ENCODE assay signal across 13 mouse cellular contexts in the genomic region with DNA sequence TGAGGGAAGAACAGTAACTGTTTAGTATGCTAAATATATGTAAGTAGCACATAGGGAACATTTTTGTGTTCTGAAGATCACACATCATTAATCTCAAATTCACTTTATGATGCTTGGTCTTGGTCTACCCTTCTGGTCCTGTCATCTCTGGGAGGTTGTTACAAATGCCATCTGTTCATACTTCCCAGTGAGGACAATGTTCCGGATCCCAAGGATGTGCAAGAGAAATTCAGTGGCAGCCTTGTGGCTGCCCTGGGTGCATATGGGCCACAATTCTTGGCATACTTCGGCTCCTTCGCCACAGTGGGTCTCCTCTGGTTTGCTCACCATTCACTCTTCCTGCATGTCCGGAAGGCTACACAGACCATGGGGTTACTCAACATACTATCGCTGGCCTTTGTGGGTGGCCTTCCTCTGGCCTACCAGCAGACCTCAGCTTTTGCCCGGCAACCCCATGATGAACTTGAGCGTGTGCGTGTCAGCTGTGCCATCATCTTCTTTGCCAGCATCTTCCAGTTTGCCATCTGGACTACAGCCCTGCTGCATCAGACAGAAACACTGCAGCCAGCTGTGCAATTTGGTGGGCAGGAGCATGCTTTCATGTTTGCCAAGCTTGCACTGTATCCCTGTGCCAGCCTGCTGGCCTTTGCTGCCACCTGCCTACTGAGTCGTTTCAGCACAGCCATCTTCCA. TPM values are rescaled to one million over a fixed set of nuclear protein-coding genes. Genes with fewer than 3 reads are reported as not detected.
DNase-seq lines count a peak whose midpoint lies in the region; ATAC-seq and TF ChIP-seq lines count a peak whose summit lies in the region.
"Had no signal": no experiment of that assay in that cellular context is flagged by ENCODE, and none has a peak within 500 bp of the region (broad histone marks: within the 10 kb centered on the region; RNA-seq: fewer than 3 reads in every experiment).

No protein-coding gene starts in this region.

- H3K4me3 ChIP-seq in hindbrain, embryonic 15.5 days = no peak overlapping the region
- no peak overlapping the region for H3K4me3 ChIP-seq in hindbrain, embryonic 13.5 days
- no peak overlapping the region for H3K4me3 ChIP-seq in lung, postnatal 0 days (ENCODE audit: low read depth, low read length)
- H3K4me3 ChIP-seq in cerebellum, adult 2 months (replicated peaks; ENCODE audit: insufficient read depth, low read depth, low read length) = no peak overlapping the region
- no peak overlapping the region for H3K4me3 ChIP-seq in limb, embryonic 10.5 days
- no peak overlapping the region for H3K4me3 ChIP-seq in forebrain, embryonic 16.5 days (replicated peaks; ENCODE audit: low read length)
- H3K4me3 ChIP-seq: liver, embryonic 15.5 days; midbrain, embryonic 13.5 days had no signal

- DNase-seq in lung, postnatal 0 days (ENCODE audit: low spot score) = peak; percentile 61
- DNase-seq in lung, postnatal 36 days = no peak
- DNase-seq in cerebellum, adult 2 months = peak; percentile 65 to 70
- peak; percentile 19 for DNase-seq in limb, embryonic 10.5 days (ENCODE audit: low spot score)
- DNase-seq in embryo, embryonic 11 days = no peak
- DNase-seq: heart, adult 18-20 months; thymus, postnatal 36 days had no signal

- no peaks in the 10 kb centered on the region for H3K9me3 ChIP-seq in hindbrain, embryonic 15.5 days
- H3K9me3 ChIP-seq in hindbrain, embryonic 13.5 days = no peaks in the 10 kb centered on the region
- H3K9me3 ChIP-seq in lung, postnatal 0 days (ENCODE audit: low read length) = no peaks in the 10 kb centered on the region
- H3K9me3 ChIP-seq in limb, embryonic 10.5 days (replicated peaks) = no peaks in the 10 kb centered on the region
- H3K9me3 ChIP-seq in forebrain, embryonic 16.5 days (ENCODE audit: control insufficient read depth, low read length) = no peaks in the 10 kb centered on the region
- H3K9me3 ChIP-seq: liver, embryonic 15.5 days; midbrain, embryonic 13.5 days had no signal

- TF ChIP-seq CTCF in lung, postnatal 0 days (IDR thresholded peaks at IDR 0.05) = peak; percentile 66
- peak; percentile 66 for TF ChIP-seq CTCF in cerebellum, adult 2 months (IDR thresholded peaks at IDR 0.05; ENCODE audit: borderline replicate concordance, insufficient read depth, low read depth, low read length)

- no peak overlapping the region for H3K27ac ChIP-seq in hindbrain, embryonic 15.5 days (replicated peaks)
- no peak overlapping the region for H3K27ac ChIP-seq in hindbrain, embryonic 13.5 days
- no peak overlapping the region for H3K27ac ChIP-seq in lung, postnatal 0 days (ENCODE audit: low read length)
- peak overlapping the region; percentile 29 for H3K27ac ChIP-seq in cerebellum, adult 2 months (ENCODE audit: insufficient read depth, low read length)
- H3K27ac ChIP-seq in limb, embryonic 10.5 days = no peak overlapping the region
- no peak overlapping the region for H3K27ac ChIP-seq in forebrain, embryonic 16.5 days (ENCODE audit: low read length)
- H3K27ac ChIP-seq: liver, embryonic 15.5 days; midbrain, embryonic 13.5 days had no signal

- TF ChIP-seq POLR2A in cerebellum, adult 2 months (IDR thresholded peaks at IDR 0.05; ENCODE audit: borderline replicate concordance, insufficient read depth, low read length) = no peak

- no peaks in the 10 kb centered on the region for H3K27me3 ChIP-seq in hindbrain, embryonic 15.5 days
- no peaks in the 10 kb centered on the region for H3K27me3 ChIP-seq in hindbrain, embryonic 13.5 days
- H3K27me3 ChIP-seq in lung, postnatal 0 days (replicated peaks; ENCODE audit: insufficient read depth, low read length) = no peaks in the 10 kb centered on the region
- no peaks in the 10 kb centered on the region for H3K27me3 ChIP-seq in cerebellum, adult 2 months (ENCODE audit: control insufficient read depth, insufficient read depth, low read length)
- no peaks in the 10 kb centered on the region for H3K27me3 ChIP-seq in limb, embryonic 10.5 days (ENCODE audit: low read depth, poor library complexity, severe bottlenecking)
- no peaks in the 10 kb centered on the region for H3K27me3 ChIP-seq in forebrain, embryonic 16.5 days (replicated peaks; ENCODE audit: control insufficient read depth, insufficient read depth, low read length)
- H3K27me3 ChIP-seq: liver, embryonic 15.5 days; midbrain, embryonic 13.5 days had no signal

- no peak overlapping the region for H3K9ac ChIP-seq in hindbrain, embryonic 15.5 days
- H3K9ac ChIP-seq in hindbrain, embryonic 13.5 days = no peak overlapping the region
- no peak overlapping the region for H3K9ac ChIP-seq in lung, postnatal 0 days (replicated peaks; ENCODE audit: low read depth)
- H3K9ac ChIP-seq in forebrain, embryonic 16.5 days (replicated peaks; ENCODE audit: low read depth, low read length) = no peak overlapping the region
- H3K9ac ChIP-seq: liver, embryonic 15.5 days; midbrain, embryonic 13.5 days had no signal

- no peaks in the 10 kb centered on the region for H3K4me1 ChIP-seq in hindbrain, embryonic 15.5 days (replicated peaks)
- H3K4me1 ChIP-seq in hindbrain, embryonic 13.5 days (replicated peaks) = no peaks in the 10 kb centered on the region
- no peaks in the 10 kb centered on the region for H3K4me1 ChIP-seq in lung, postnatal 0 days (ENCODE audit: insufficient read depth, low read depth, low read length)
- peaks cover 26% of the 10 kb centered on the region for H3K4me1 ChIP-seq in cerebellum, adult 2 months (ENCODE audit: control insufficient read depth, insufficient read depth, low read length)
- no peaks in the 10 kb centered on the region for H3K4me1 ChIP-seq in limb, embryonic 10.5 days
- no peaks in the 10 kb centered on the region for H3K4me1 ChIP-seq in forebrain, embryonic 16.5 days (replicated peaks; ENCODE audit: control insufficient read depth, insufficient read depth, low read length)
- H3K4me1 ChIP-seq: liver, embryonic 15.5 days; midbrain, embryonic 13.5 days had no signal

- ATAC-seq in hindbrain, embryonic 15.5 days (ENCODE audit: low FRiP score, low read depth) = peak; percentile 55
- no peak for ATAC-seq in hindbrain, embryonic 13.5 days (ENCODE audit: low FRiP score)
- ATAC-seq in lung, postnatal 0 days = peak; percentile 55
- no peak; the same call in 1 of the 2 replicates for ATAC-seq in forebrain, embryonic 16.5 days
- ATAC-seq: intestine, embryonic 16.5 days; midbrain, embryonic 13.5 days had no signal

- TF ChIP-seq EP300 in lung, postnatal 0 days (IDR thresholded peaks at IDR 0.05) = no peak

- peaks cover 61% of the 10 kb centered on the region for H3K36me3 ChIP-seq in hindbrain, embryonic 15.5 days
- peaks cover 85% of the 10 kb centered on the region for H3K36me3 ChIP-seq in hindbrain, embryonic 13.5 days
- H3K36me3 ChIP-seq in lung, postnatal 0 days (ENCODE audit: insufficient read depth, low read length) = no peaks in the 10 kb centered on the region
- H3K36me3 ChIP-seq in limb, embryonic 10.5 days = peaks cover 62% of the 10 kb centered on the region
- peaks cover 8% of the 10 kb centered on the region for H3K36me3 ChIP-seq in forebrain, embryonic 16.5 days (ENCODE audit: control insufficient read depth, insufficient read depth)

- 87% methylated on average over 9 of the region's 9 CpGs for WGBS in hindbrain, embryonic 15.5 days
- 94% methylated on average over 9 of the region's 9 CpGs for WGBS in hindbrain, embryonic 13.5 days
- 77% methylated on average over 9 of the region's 9 CpGs for WGBS in lung, postnatal 0 days
- WGBS in cerebellum, adult 2 months = 11% methylated on average over 9 of the region's 9 CpGs
- 90% methylated on average over 9 of the region's 9 CpGs for WGBS in limb, embryonic 10.5 days
- WGBS in forebrain, embryonic 16.5 days = 86% methylated on average over 9 of the region's 9 CpGs

- H3K4me2 ChIP-seq in hindbrain, embryonic 15.5 days = no peak overlapping the region
- no peak overlapping the region for H3K4me2 ChIP-seq in hindbrain, embryonic 13.5 days
- no peak overlapping the region for H3K4me2 ChIP-seq in lung, postnatal 0 days (replicated peaks; ENCODE audit: low read depth, low read length)
- no peak overlapping the region for H3K4me2 ChIP-seq in forebrain, embryonic 16.5 days (ENCODE audit: low read length)
- H3K4me2 ChIP-seq: liver, embryonic 15.5 days; midbrain, embryonic 13.5 days had no signal

RNA-seq across cellular contexts. Expression of a gene that starts 14.3 kb away (rescaled TPM):
- polyA plus RNA-seq in hindbrain, embryonic 15.5 days (2015; fragmentation: Nextera tagmentation; extraction: Ambion mirVana) = 11.0 and 11.8 TPM in 2 replicates
- 9.8 and 12.3 TPM in 2 replicates for polyA plus RNA-seq in hindbrain, embryonic 13.5 days (2015; fragmentation: Nextera tagmentation; extraction: Ambion mirVana)
- polyA plus RNA-seq in lung, postnatal 0 days (2015; fragmentation: Nextera tagmentation; extraction: Ambion mirVana) = 7.1 and 8.2 TPM in 2 replicates
- polyA plus RNA-seq in cerebellum, adult 2 months (2012; rRNA removed) = 29.0 and 37.8 TPM in 2 replicates
- 9.6 and 11.8 TPM in 2 replicates for polyA plus RNA-seq in limb, embryonic 10.5 days (2016; fragmentation: Nextera tagmentation; extraction: Ambion mirVana)
- polyA plus RNA-seq in forebrain, embryonic 16.5 days (2015; fragmentation: Nextera tagmentation; extraction: Ambion mirVana) = 9.6 and 13.2 TPM in 2 replicates

RNA-seq across cellular contexts. Expression of a gene that starts 16.2 kb away (rescaled TPM):
- polyA plus RNA-seq in hindbrain, embryonic 15.5 days (2015; fragmentation: Nextera tagmentation; extraction: Ambion mirVana) = 26.3 and 27.1 TPM in 2 replicates
- 23.9 and 26.4 TPM in 2 replicates for polyA plus RNA-seq in hindbrain, embryonic 13.5 days (2015; fragmentation: Nextera tagmentation; extraction: Ambion mirVana)
- polyA plus RNA-seq in lung, postnatal 0 days (2015; fragmentation: Nextera tagmentation; extraction: Ambion mirVana) = 24.8 and 26.3 TPM in 2 replicates
- polyA plus RNA-seq in cerebellum, adult 2 months (2012; rRNA removed) = 50.8 and 52.4 TPM in 2 replicates
- 12.3 and 15.7 TPM in 2 replicates for polyA plus RNA-seq in limb, embryonic 10.5 days (2016; fragmentation: Nextera tagmentation; extraction: Ambion mirVana)
- polyA plus RNA-seq in forebrain, embryonic 16.5 days (2015; fragmentation: Nextera tagmentation; extraction: Ambion mirVana) = 24.9 and 25.7 TPM in 2 replicates

RNA-seq across cellular contexts. Expression of a gene that starts 16.2 kb away (rescaled TPM):
- 48.1 and 56.7 TPM in 2 replicates for polyA plus RNA-seq in hindbrain, embryonic 15.5 days (2015; fragmentation: Nextera tagmentation; extraction: Ambion mirVana)
- 48.8 and 49.1 TPM in 2 replicates for polyA plus RNA-seq in hindbrain, embryonic 13.5 days (2015; fragmentation: Nextera tagmentation; extraction: Ambion mirVana)
- 36.8 and 39.9 TPM in 2 replicates for polyA plus RNA-seq in lung, postnatal 0 days (2015; fragmentation: Nextera tagmentation; extraction: Ambion mirVana)
- 89.9 and 91.6 TPM in 2 replicates for polyA plus RNA-seq in cerebellum, adult 2 months (2012; rRNA removed)
- 56.1 and 62.0 TPM in 2 replicates for polyA plus RNA-seq in limb, embryonic 10.5 days (2016; fragmentation: Nextera tagmentation; extraction: Ambion mirVana)
- 58.2 and 60.3 TPM in 2 replicates for polyA plus RNA-seq in forebrain, embryonic 16.5 days (2015; fragmentation: Nextera tagmentation; extraction: Ambion mirVana)

RNA-seq across cellular contexts. Expression of a gene that starts 23.7 kb away (rescaled TPM):
- 31.0 and 32.9 TPM in 2 replicates for polyA plus RNA-seq in hindbrain, embryonic 15.5 days (2015; fragmentation: Nextera tagmentation; extraction: Ambion mirVana)
- 23.8 and 27.2 TPM in 2 replicates for polyA plus RNA-seq in hindbrain, embryonic 13.5 days (2015; fragmentation: Nextera tagmentation; extraction: Ambion mirVana)
- 5.9 and 6.3 TPM in 2 replicates for polyA plus RNA-seq in lung, postnatal 0 days (2015; fragmentation: Nextera tagmentation; extraction: Ambion mirVana)
- polyA plus RNA-seq in cerebellum, adult 2 months (2012; rRNA removed) = 89.1 and 91.8 TPM in 2 replicates
- 10.6 and 13.4 TPM in 2 replicates for polyA plus RNA-seq in limb, embryonic 10.5 days (2016; fragmentation: Nextera tagmentation; extraction: Ambion mirVana)
- 26.5 and 31.9 TPM in 2 replicates for polyA plus RNA-seq in forebrain, embryonic 16.5 days (2015; fragmentation: Nextera tagmentation; extraction: Ambion mirVana)

RNA-seq across cellular contexts. Expression of a gene that starts 29.6 kb away (rescaled TPM):
- polyA plus RNA-seq in hindbrain, embryonic 15.5 days (2015; fragmentation: Nextera tagmentation; extraction: Ambion mirVana) = 3.0 and 4.1 TPM in 2 replicates
- 2.0 and 2.7 TPM in 2 replicates for polyA plus RNA-seq in hindbrain, embryonic 13.5 days (2015; fragmentation: Nextera tagmentation; extraction: Ambion mirVana)
- polyA plus RNA-seq in lung, postnatal 0 days (2015; fragmentation: Nextera tagmentation; extraction: Ambion mirVana) = 0.10 and 0.19 TPM in 2 replicates
- polyA plus RNA-seq in cerebellum, adult 2 months (2012; rRNA removed) = 1.7 and 1.9 TPM in 2 replicates
- 0.43 and 0.61 TPM in 2 replicates for polyA plus RNA-seq in limb, embryonic 10.5 days (2016; fragmentation: Nextera tagmentation; extraction: Ambion mirVana)
- polyA plus RNA-seq in forebrain, embryonic 16.5 days (2015; fragmentation: Nextera tagmentation; extraction: Ambion mirVana) = 2.3 and 2.4 TPM in 2 replicates

Comparison
In these comparisons a context has a peak if more than half of its experiments do, and no peak if none do; other contexts are left out.
1. ATAC-seq: peak in hindbrain, embryonic 15.5 days (single experiment) and lung, postnatal 0 days (single experiment); none in hindbrain, embryonic 13.5 days (single experiment) and forebrain, embryonic 16.5 days (single experiment).
2. DNase-seq: peak in lung, postnatal 0 days (single experiment), cerebellum, adult 2 months (2 of 2) and limb, embryonic 10.5 days (single experiment); none in lung, postnatal 36 days (single experiment) and embryo, embryonic 11 days (single experiment).